Mouse (Mus musculus): ENCODE data around the gene Tbxas1. TPM values are rescaled to one million over a fixed set of nuclear protein-coding genes. Genes with fewer than 3 reads are reported as not detected.

The Tbxas1 gene
- polyA plus RNA-seq, 1 experiment from 2014 or later: 0.37 TPM

- in situ Hi-C loops (cut with MboI; ENCODE audit: low pct_unique_long_range_greater_than_20kb): no loop called here
- no peak for ATAC-seq
- ChIA-PET POLR2A (no interaction called here), CTCF (interaction anchor here (1.0 kb wide), 1 partner anchor 11 kb away, joined by 3 read pairs; no protein-coding TSS in a partner anchor)
- no peak for DNase-seq (ENCODE audit: low read depth, low spot score)
- H3K27me3 ChIP-seq: no peaks in the 10 kb centered on the region
- no peak for TF ChIP-seq CTCF (IDR thresholded peaks at IDR 0.05)
These were observed 97.6 kb downstream of the Tbxas1 start for GRCm38 (mm10) chr6:38972826-38973225.

DNA sequence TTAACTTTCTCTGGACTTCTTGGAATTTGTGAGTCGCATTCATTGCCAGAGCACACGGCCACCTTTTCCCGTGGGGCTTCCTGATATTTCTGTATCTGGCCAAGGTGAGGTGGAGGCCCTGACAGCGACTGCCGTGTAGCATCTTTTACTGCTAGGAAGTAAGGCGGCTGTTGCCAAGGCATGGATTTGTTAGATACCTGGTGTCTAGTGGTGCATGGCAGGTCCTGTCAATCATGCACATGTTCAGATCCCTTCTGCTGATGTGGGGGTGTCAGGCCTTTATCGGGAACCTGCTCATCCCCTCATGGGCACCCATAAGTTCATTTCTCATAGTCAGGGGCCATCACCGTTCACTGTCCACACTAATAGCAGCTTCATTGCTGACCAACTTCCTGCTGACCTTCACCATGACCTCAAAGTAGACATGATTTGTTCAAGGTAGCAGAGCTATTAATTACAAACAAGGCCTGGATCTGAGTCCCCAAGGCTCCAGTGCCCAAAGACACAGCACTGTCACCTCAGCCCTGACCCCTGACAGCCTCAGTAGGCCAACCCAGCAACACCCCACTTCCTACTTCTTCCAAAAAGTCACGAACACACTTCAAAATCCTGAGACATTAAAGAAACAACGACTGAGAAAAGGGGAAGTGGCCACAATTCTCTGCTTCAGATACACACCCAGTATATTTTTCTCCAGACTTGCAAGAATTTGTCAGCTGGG lies 98.4 kb downstream of the Tbxas1 start:
- CTCF ChIA-PET: interaction anchor here (1.0 kb wide), 1 partner anchor 10 kb away, joined by 3 read pairs; no protein-coding TSS in a partner anchor
- TF ChIP-seq CTCF (IDR thresholded peaks at IDR 0.05): no peak
- no peaks in the 10 kb centered on the region for H3K27me3 ChIP-seq
- ATAC-seq (no peak), DNase-seq (ENCODE audit: low read depth, low spot score) (no peak)
- in situ Hi-C loops (cut with MboI; ENCODE audit: low pct_unique_long_range_greater_than_20kb): no loop called here
- POLR2A ChIA-PET: interaction anchor here (0.9 kb wide), 1 partner anchor 14 kb away, joined by 3 read pairs; no protein-coding TSS in a partner anchor

DNA sequence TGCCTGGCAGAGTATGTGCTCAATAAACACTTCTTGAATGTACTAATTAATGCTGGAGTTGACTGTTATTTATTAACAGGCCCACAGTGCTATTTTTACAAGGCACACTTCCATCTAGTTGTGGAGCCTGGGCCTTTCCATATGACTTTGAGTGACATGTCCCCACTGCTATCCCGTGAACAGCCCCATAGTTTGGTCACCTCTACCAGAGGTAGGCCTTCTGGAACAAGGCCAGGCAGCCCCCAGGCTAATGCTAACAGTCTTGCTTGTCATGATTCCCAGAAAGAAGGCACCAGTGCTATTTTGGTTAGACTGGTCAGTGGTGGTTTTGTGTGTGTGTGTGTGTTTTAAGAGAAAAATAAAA lies 98.9 kb downstream of the Tbxas1 start:
- TF ChIP-seq CTCF (IDR thresholded peaks at IDR 0.05): no peak
- in situ Hi-C loops (cut with MboI; ENCODE audit: low pct_unique_long_range_greater_than_20kb): no loop called here
- DNase-seq (ENCODE audit: low read depth, low spot score): no peak
- no peaks in the 10 kb centered on the region for H3K27me3 ChIP-seq
- ATAC-seq: no peak
- CTCF ChIA-PET: no interaction called here
- POLR2A ChIA-PET: interaction anchor here (0.9 kb wide), 1 partner anchor 13 kb away, joined by 3 read pairs; no protein-coding TSS in a partner anchor

- ChIA-PET POLR2A (no interaction called here), CTCF (no interaction called here)
- in situ Hi-C loops (cut with MboI; ENCODE audit: low pct_unique_long_range_greater_than_20kb): no loop called here
- no peak for ATAC-seq
- no peaks in the 10 kb centered on the region for H3K27me3 ChIP-seq
- DNase-seq (ENCODE audit: low read depth, low spot score): no peak
- no peak for TF ChIP-seq CTCF (IDR thresholded peaks at IDR 0.05)
These were observed 99.5 kb downstream of the Tbxas1 start for GRCm38 (mm10) chr6:38974536-38975268.

DNA sequence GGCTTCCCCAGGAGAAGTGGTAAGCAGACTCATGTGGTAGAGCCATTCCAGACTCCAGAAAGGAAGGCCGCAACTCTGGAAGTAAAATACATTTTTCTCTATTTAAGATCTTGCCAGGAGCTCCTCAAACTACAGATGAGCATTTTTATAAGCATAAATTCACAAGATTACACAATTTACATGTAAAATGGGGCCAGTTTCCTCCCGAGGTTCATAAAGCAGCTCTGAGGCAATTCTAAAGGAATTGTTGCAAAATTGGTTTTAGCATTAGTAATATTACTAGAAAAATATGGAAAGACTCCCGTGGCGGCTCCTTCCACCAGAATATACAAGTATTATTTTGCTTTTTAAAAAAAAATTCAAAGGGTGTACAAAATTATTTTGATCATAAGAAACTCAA lies 100.7 kb downstream of the Tbxas1 start:
- ChIA-PET POLR2A (no interaction called here), CTCF (interaction anchor here (1.4 kb wide), 1 partner anchor 10 kb away, joined by 5 read pairs; no protein-coding TSS in a partner anchor)
- H3K27me3 ChIP-seq: no peaks in the 10 kb centered on the region
- in situ Hi-C loops (cut with MboI; ENCODE audit: low pct_unique_long_range_greater_than_20kb): no loop called here
- no peak for DNase-seq (ENCODE audit: low read depth, low spot score)
- no peak for TF ChIP-seq CTCF (IDR thresholded peaks at IDR 0.05)
- ATAC-seq: no peak

DNA sequence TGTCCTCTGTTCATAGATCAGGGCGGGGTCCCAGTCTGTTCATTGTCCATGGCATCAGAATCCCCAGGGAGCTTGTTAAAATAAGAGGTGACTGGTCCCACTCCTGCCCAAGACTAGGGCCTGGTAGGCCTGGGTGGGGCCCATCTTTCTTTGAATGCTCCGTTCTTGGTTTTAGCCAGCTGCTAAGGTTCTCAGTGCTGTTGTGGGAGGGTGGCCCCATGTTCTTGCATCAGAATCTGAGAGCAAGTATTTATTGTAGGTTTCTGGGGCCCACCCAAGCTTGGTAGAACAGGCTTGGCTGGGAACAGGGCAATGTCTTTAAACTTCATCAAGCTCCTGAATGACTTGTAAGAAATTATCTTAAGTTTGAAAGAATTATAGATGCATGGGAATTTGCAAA lies 101.2 kb downstream of the Tbxas1 start:
- ChIA-PET POLR2A (no interaction called here), CTCF (interaction anchor here (1.4 kb wide), 1 partner anchor 9 kb away, joined by 5 read pairs; no protein-coding TSS in a partner anchor)
- in situ Hi-C loops (cut with MboI; ENCODE audit: low pct_unique_long_range_greater_than_20kb): no loop called here
- ATAC-seq (no peak), DNase-seq (ENCODE audit: low read depth, low spot score) (no peak)
- no peak for TF ChIP-seq CTCF (IDR thresholded peaks at IDR 0.05)
- H3K27me3 ChIP-seq: no peaks in the 10 kb centered on the region

DNA sequence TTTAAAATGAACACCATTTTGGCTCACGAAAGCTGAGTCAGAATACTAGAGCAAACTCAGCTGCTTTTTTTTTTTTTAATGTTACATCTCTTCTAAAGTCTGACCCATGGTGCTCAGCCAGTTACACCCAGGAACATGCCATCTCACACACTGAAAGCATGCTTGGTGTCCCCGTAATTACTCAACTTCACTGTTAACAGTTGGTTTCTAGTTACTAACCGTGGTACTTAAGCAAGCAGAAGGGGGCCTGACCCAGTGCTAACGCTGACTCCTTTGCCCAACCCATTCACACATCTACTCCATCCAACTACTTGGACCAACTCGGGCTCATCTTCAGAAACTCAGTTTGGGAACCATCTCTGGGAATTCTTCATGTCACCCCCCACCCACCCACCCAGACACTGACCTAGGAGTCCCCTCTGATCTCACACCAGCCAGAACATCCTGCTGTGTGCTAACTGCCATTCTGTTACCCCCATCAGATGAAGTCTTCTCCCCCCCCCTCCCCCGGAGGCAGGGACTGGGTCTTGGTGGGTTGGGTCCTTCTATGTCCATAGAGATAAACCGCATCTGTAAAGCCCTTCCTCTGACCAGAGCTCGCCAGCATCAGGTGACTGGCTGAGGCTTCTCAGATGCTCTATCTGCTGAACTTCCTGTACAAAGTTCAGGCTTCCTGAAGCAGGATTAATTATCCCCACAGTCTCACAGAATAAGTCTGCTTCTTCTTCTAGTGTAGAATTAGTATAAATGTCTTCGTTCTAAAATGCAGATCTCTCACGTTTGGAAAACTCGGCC lies 105.9 kb downstream of the Tbxas1 start:
- ChIA-PET POLR2A (no interaction called here), CTCF (no interaction called here)
- TF ChIP-seq CTCF (IDR thresholded peaks at IDR 0.05): no peak
- ATAC-seq (no peak), DNase-seq (ENCODE audit: low read depth, low spot score) (no peak)
- in situ Hi-C loops (cut with MboI; ENCODE audit: low pct_unique_long_range_greater_than_20kb): no loop called here
- no peaks in the 10 kb centered on the region for H3K27me3 ChIP-seq

DNA sequence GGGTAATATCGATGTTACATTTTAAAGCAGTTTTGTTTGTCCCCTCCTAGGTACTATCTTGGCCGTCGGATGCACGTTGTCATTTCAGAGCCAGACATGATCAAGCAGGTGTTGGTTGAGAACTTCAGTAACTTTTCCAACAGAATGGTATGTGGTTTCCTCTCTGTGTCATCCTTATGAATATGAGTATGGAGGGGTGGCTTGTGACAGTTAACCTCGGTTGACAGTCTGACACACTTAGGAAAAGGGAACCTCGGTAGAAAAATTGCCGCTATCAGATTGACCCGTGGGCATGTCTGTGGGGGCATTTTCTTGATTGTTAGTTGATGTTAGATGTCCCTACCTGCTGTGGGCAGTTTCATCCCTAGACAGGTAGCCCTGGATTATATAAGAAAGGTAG lies 106.9 kb downstream of the Tbxas1 start:
- ATAC-seq: no peak
- in situ Hi-C loops (cut with MboI; ENCODE audit: low pct_unique_long_range_greater_than_20kb): no loop called here
- CTCF ChIA-PET: no interaction called here

DNA sequence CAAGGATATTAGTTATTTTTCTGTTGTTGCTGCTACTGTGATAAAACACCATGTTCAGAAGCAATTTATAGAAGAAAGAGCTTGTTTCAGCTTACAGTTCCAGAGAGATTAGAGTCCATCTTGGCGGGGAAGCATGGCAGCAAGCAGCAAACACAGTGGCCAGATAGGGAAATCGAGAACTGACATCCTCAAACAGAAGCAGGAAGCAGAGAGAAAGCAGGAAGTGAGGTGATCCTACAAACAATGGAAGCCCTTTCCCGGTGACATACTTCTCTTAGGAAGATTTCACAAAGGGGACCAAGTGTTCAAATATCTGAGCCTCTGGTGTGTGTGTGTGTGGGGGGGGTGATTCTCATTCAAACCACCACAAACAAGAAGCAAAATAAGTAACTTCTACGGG lies 107.5 kb downstream of the Tbxas1 start:
- no peaks in the 10 kb centered on the region for H3K27me3 ChIP-seq
- ChIA-PET CTCF (no interaction called here), POLR2A (no interaction called here)
- in situ Hi-C loops (cut with MboI; ENCODE audit: low pct_unique_long_range_greater_than_20kb): no loop called here
- no peak for ATAC-seq
- no peak for TF ChIP-seq CTCF (IDR thresholded peaks at IDR 0.05)
- DNase-seq (ENCODE audit: low read depth, low spot score): no peak

More for the DNA sequence above, 106.9 kb downstream of the Tbxas1 start:
- POLR2A ChIA-PET: no interaction called here
- TF ChIP-seq CTCF (IDR thresholded peaks at IDR 0.05): no peak
- no peak for DNase-seq (ENCODE audit: low read depth, low spot score)
- H3K27me3 ChIP-seq: no peaks in the 10 kb centered on the region

GRCm38 (mm10) chr6:38983060-38983459 lies 107.9 kb downstream of the Tbxas1 start:
- no peak for TF ChIP-seq CTCF (IDR thresholded peaks at IDR 0.05)
- POLR2A ChIA-PET: interaction anchor here (0.6 kb wide), 1 partner anchor 9 kb away, joined by 4 read pairs; no protein-coding TSS in a partner anchor
- DNase-seq (ENCODE audit: low read depth, low spot score) (no peak), ATAC-seq (no peak)
- in situ Hi-C loops (cut with MboI; ENCODE audit: low pct_unique_long_range_greater_than_20kb): no loop called here
- CTCF ChIA-PET: interaction anchor here (1.1 kb wide), 1 partner anchor 10 kb away, joined by 3 read pairs; no protein-coding TSS in a partner anchor
- H3K27me3 ChIP-seq: no peaks in the 10 kb centered on the region

All from Patski (cell line).